Mouse (Mus musculus) liver, adult (tissue): ENCODE results near the gene Prn.

Experiments
- GATA4 ChIP-seq: IDR thresholded peaks from 2 replicates; pipeline ENCODE4 v1.6.1; 2014; ENCODE audit warnings: mild to moderate bottlenecking, low read length; ENCODE audit not compliant: insufficient replicate concordance

Gene Prn

DNA sequence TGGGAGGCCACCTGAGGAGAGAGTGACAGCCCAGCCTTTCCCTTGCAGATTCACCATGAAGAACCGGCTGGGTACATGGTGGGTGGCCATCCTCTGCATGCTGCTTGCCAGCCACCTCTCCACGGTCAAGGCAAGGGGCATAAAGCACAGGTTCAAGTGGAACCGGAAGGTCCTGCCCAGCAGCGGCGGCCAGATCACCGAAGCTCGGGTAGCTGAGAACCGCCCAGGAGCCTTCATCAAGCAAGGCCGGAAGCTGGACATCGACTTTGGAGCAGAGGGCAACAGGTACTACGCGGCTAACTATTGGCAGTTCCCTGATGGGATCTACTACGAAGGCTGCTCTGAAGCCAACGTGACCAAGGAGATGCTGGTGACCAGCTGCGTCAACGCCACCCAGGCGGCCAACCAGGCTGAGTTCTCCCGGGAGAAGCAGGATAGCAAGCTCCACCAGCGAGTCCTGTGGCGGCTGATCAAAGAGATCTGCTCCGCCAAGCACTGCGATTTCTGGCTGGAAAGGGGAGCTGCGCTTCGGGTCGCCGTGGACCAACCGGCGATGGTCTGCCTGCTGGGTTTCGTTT lies 43.3 kb downstream of the Prn start:
- no peak for TF ChIP-seq GATA4

DNA sequence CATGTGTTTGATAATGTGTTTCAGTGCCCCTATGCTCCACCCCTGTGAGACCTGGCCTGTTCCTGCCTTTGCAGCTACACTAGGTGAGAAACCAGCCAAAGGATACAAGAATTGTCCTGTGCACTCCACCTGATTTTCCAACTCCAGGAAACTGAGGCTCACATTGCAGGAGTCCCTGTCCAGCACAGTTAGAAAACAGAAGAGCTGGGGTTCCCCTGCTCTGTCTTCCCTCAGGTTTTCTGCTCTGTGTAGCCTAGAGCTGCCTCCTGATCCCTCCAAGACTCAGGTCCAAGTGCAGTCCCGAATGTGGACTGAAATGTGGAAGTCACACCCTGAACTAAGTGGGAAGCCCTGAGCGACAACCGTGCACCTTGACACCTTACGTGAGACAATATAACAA lies 44.0 kb downstream of the Prn start:
- TF ChIP-seq GATA4 = no peak

DNA sequence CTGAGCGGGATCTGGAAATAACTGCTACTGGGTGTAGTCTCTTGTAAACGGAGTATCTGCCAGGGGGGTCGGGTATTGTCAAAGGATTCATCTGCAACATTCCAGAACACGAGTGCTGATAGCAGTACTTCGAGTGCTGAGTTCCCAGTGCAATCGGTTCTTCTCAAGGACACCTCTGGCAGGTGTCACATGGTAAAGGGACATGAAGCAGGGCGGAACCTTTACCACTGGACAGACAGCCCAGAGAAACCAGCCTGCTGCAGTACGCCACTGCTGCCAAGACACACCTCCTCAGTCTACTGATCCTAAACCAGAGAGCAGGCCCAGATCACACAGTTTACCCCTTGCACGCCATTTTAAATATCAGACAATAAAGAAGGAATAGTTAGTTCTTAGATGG lies 45.1 kb downstream of the Prn start:
- no peak for TF ChIP-seq GATA4

DNA sequence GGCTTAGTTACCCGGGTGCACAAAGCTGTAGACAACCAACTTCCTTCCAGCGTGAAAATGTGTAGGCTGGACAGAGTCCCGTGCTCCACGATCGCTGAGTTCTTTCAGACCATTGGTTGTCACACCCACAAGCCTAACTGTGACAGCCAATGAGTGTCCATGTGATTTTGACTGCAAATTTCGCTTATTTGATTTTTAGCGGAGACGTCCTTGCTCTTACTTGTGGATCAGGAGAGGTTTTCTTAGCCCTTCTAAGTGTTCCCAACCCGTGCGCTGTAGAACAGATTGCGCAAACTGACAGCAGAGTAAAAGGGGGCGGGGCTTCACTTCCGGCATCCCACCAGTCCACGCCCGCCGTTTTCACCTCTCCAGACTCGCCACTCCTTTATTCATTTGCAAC lies 45.5 kb downstream of the Prn start:
- TF ChIP-seq GATA4 = no peak

DNA sequence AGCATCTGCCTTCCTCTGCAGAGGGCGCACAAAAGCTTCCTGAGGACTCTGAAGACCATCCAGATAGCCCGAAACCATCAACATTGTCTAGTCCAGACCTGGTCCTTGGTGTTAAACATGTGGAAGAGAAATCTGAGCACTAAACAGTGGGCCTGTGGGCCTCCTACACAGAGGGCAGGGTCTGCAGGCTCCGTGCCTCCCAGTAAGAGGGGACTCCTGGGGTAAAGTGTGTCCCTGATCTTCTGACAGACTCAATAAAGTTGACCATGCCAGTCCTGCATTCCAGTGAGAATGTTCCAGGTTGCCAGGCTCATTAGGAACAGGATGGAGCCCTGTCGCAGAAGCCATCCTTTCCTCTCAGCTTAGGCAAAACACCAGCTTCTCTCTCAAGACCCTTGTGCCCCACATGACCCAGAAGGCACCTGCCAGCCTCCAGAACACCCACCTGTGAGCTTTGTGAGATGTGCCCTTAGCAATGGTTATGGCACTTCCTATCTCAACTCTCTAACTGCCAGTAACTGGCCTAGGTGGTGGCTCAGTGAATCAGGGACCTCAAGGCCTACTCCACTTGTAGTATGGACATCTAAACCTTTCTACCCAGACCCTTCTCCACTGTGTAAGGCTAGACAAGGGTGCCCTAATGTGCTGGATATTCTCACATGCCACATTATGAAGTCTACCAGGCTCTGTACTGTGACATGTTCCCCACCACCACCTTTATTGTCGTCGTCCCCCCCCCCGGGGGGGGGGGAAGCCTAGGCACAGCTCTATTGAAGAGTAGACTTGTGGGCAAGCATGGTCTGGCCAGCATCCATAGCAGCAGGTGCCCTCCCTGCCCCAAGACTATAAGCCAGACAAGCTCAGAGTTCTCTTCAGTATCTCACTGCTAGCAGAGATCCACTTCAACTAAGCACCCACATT lies 46.8 kb downstream of the Prn start:
- no peak for TF ChIP-seq GATA4

DNA sequence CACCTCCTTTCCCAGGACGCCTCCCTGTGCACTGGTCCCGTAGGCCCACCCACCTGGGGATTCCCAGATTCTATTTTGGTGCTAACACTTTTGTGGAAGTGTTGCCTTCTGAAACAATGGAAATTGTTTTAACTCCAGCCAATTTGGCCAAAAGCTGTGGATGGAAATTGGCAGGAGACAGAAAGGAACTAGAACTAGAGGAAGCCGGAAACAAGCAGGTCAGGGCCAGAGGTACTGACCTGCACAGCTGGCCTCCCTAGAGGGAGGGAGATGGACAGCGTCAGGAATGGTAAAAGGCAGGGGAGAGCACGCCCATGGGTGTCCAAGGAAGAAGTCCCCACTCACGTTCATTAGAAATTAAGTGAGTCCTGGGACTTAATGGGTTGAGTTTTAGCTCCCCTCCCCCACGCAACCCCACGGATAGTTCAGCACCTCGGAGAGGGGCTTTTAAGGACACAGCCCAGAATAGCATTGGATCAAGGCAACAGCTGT lies 48.0 kb downstream of the Prn start:
- TF ChIP-seq GATA4 = no peak

DNA sequence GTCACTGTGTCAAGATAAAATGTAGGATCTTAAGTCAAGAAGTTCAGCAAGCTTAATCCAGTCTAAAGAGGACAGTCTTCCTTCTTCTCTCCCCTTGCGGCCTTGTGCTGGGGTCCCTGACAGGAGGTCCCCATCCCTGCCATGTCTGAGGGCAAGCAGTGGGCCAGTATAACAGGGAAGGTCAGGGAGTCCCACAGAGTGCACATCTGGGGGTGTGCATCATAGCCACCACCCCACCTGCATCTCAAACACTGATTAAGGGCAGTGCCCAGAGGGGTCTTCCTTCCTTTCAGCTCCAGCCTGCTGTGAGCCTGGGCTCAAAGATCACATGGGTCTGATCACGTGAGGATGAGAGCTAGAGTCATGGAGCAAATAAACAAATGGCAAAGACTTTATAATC lies 51.9 kb downstream of the Prn start:
- TF ChIP-seq GATA4 = no peak

DNA sequence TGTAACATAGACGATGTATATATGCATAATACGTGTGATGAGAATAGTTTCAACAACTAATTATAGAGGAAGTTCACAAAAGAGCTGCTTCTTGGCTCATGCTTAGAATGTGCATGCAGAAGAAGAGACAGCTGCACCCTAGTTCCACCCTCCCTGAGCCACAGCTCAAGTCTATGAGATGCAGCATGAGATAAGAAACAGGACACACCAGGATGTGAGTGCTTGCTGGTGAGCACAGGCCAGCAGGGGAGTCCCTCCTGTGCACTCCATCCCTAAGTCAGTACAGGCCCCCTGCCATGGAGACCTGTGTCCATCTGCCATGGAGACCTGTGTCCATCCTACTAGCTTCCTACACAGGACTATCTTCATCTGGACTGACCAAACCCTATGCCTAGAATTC lies 60.8 kb downstream of the Prn start:
- no peak for TF ChIP-seq GATA4

DNA sequence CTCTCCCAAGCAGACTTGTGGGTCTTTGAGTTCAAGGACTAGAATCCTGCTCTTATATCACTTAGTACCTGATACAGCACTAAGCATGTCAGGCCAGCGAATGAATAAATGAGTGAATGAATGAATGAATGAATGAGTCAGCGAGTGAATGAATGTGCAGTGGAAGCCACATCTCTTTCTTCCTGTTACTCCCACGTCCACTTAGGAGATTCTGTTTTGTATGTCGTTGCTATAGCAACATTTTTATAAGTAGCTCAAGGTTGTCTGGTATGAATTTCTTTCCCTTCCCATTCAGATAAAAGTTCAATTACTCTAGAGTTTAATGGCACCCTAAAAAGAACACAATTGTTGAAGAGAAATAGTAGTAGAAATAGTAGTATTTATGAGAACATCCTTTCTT lies 61.3 kb downstream of the Prn start:
- no peak for TF ChIP-seq GATA4

DNA sequence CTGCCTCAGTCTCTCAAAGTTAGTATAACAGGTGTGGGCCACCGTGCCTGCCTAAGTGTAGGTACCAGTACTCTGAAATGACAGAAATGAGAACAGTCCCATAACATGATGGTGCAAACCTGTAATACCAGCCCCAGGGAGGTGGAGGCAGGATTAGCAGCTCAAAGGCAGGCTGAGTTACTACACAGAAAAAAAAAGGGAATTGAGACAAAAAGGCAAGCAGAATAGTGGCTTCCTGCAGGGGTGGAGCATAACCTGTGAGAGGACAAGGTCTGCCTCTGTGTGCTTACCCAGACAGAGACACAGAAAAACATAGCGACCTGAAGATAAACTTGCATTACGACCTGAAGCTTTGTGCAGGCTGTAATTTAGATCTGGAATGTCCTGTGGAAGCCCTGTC lies 66.9 kb downstream of the Prn start:
- TF ChIP-seq GATA4 = no peak

DNA sequence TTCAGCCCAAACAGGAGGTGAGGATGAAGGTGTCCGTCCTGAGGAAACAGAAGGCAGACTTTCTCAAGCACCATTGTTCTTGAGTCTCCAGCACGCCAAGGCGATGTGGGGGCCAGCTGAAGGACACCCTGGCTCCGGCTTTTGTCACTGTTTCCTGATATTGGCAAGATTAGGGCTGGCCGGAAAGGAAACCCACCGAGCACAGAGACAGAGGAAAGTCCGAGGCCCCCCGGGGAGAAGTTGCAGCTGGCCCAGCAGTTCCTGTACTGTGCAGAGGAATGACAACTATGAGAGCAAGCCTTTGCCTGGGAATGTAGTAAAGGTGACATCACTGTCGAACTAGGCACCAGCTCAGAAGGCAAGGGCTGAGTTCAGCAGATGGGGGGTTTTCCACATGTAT lies 71.1 kb downstream of the Prn start:
- no peak for TF ChIP-seq GATA4

DNA sequence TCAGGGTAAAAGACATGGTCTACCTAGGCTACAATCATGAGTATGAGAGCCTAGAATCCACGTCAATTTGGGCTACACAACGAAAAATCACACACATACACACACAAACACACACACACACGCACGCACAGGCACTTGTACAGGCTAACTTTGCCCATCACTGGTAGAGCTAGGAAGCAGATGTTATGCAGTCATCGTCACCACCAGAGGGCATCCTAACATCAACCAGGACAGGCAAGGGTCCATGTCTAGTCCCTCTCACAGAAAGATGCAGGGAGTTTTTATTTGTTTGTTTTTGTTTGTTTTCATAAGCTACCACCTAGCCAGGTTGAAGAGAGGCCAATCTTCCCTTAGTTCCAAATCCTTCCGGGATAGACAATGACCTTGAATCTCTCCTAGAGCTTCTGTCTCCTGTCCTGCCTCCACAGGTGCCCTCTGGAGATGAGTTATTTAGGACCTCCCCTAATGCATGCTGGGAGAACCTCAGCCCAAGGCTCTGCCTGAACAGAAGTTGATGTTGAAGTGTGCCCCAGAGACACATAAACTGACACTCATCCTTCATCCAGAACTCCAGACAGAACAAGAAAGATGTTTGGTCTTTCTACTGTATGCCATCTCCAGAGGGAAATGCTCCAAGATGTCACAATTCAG lies 72.9 kb downstream of the Prn start:
- no peak for TF ChIP-seq GATA4

DNA sequence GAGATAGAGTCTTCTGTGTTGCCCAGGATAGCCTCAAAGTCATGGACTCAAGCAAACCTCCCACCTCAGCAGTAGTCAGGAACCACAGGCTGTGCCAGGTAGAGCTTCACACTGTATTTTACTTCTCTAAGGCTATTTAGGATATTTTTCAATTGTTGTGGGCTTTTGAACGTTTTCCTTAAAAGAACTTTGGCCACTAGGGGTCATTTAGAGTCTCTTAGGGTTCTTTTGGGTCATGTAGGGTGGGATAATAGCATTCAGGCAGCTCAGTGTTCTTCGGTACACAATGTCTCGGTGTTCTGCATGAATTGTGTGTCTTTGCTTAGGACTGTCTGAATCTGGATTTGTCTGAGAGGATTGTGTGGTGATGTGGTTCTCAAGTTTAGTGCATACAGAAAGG lies 78.2 kb downstream of the Prn start:
- no peak for TF ChIP-seq GATA4

DNA sequence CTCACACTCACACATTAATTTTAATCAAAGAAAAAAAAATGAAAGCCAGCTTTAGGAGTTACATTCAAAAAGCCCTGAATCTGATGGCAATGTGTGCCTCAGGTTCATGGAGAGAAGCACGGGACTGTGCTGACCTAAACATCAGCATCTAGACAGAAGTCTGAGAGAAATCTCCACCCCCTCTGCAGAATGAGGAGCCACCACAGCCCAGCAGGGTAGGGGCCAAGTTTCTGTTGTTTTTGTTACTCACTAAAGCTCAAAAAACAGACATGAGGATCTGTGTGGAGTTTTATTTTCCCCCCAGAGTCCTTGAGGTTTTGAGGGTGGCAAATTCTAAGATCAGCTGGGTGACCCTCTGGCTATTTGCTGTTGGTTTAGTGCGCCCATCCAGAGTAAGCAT lies 78.8 kb downstream of the Prn start:
- no peak for TF ChIP-seq GATA4

DNA sequence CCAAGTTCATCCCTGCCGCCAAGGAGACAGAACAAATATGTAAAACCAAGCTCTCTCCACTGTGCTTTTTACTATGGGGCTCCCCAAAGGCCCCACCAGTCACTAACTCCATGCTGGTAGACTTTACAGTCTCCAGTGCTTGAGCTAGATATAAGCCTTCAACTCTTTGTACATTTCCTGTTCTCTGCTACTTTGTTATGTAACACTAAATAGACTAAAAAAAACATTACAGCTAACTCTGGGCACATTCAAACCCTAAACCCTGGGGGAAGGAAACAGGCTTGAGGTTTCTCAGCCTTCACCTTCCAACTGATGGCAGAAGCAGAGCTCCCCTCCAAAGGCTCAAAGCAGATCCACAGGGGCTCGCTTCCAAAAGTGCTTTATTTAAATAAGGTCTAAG lies 82.7 kb downstream of the Prn start:
- no peak for TF ChIP-seq GATA4

DNA sequence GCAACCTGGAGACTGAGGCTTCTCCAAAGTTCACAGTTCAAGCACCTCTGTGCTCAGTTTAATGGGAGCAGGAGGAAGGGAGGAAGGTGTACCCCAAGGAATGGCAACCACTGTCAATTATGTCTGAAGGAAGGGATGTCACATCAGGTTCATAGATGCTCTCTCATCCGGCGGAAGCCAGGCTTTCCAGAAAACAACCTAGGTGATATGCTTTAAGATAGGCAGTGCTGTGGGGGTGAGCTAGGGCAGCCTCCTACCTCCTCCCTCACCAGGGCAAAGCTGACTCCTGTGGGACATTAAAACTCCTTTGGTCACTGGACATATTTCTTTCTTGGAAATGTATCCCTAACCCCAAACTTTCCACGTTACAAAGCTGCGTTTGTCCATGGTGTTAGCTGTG lies 83.4 kb downstream of the Prn start:
- TF ChIP-seq GATA4 = no peak
